Comparison of ENCODE assay signal across 8 mouse cellular contexts in genomic region chr10:86702312-86702920, GRCm38 (mm10). TPM values are rescaled to one million over a fixed set of nuclear protein-coding genes. Genes with fewer than 3 reads are reported as not detected.
DNase-seq lines count a peak whose midpoint lies in the region; ATAC-seq lines count a peak whose summit lies in the region.

No protein-coding gene starts in this region.

- 35% methylated on average over 4 of the region's 4 CpGs for WGBS in heart, embryonic 12.5 days
- 48% methylated on average over 4 of the region's 4 CpGs for WGBS in midbrain, embryonic 13.5 days
- 56% methylated on average over 4 of the region's 4 CpGs for WGBS in midbrain, embryonic 11.5 days
- WGBS in hindbrain, embryonic 13.5 days = 54% methylated on average over 4 of the region's 4 CpGs
- WGBS in stomach, embryonic 14.5 days = 58% methylated on average over 4 of the region's 4 CpGs

- peaks cover 40% of the 10 kb centered on the region for H3K4me1 ChIP-seq in heart, embryonic 12.5 days (replicated peaks)
- peaks cover 62% of the 10 kb centered on the region for H3K4me1 ChIP-seq in midbrain, embryonic 13.5 days (replicated peaks)
- H3K4me1 ChIP-seq in midbrain, embryonic 11.5 days (ENCODE audit: control insufficient read depth, insufficient read depth, low read length) = peaks cover 17% of the 10 kb centered on the region
- peaks cover 60% of the 10 kb centered on the region for H3K4me1 ChIP-seq in hindbrain, embryonic 13.5 days (replicated peaks)
- peaks cover 29% of the 10 kb centered on the region for H3K4me1 ChIP-seq in stomach, embryonic 14.5 days (ENCODE audit: control insufficient read depth, insufficient read depth, low read length)

- H3K27me3 ChIP-seq in heart, embryonic 12.5 days (replicated peaks) = no peaks in the 10 kb centered on the region
- H3K27me3 ChIP-seq in midbrain, embryonic 13.5 days = no peaks in the 10 kb centered on the region
- no peaks in the 10 kb centered on the region for H3K27me3 ChIP-seq in midbrain, embryonic 11.5 days (ENCODE audit: control insufficient read depth, insufficient read depth, low read length)
- H3K27me3 ChIP-seq in hindbrain, embryonic 13.5 days = no peaks in the 10 kb centered on the region
- H3K27me3 ChIP-seq in stomach, embryonic 14.5 days (ENCODE audit: control insufficient read depth, insufficient read depth, low read length) = no peaks in the 10 kb centered on the region

- no peak overlapping the region for H3K9ac ChIP-seq in heart, embryonic 12.5 days
- H3K9ac ChIP-seq in midbrain, embryonic 13.5 days (replicated peaks) = no peak overlapping the region
- H3K9ac ChIP-seq in midbrain, embryonic 11.5 days (ENCODE audit: low read length) = no peak overlapping the region
- 0 out of 2 replicates have a peak overlapping the region, but pooled peaks have one; percentile 16 for H3K9ac ChIP-seq in hindbrain, embryonic 13.5 days
- H3K9ac ChIP-seq in stomach, embryonic 14.5 days (replicated peaks; ENCODE audit: low read depth, low read length) = no peak overlapping the region

- H3K9me3 ChIP-seq in heart, embryonic 12.5 days (replicated peaks) = no peaks in the 10 kb centered on the region
- no peaks in the 10 kb centered on the region for H3K9me3 ChIP-seq in midbrain, embryonic 13.5 days
- H3K9me3 ChIP-seq in midbrain, embryonic 11.5 days (ENCODE audit: control insufficient read depth, low read length) = no peaks in the 10 kb centered on the region
- no peaks in the 10 kb centered on the region for H3K9me3 ChIP-seq in hindbrain, embryonic 13.5 days
- H3K9me3 ChIP-seq in stomach, embryonic 14.5 days (ENCODE audit: control insufficient read depth, low read depth, low read length) = no peaks in the 10 kb centered on the region

- H3K36me3 ChIP-seq in heart, embryonic 12.5 days = peaks cover 55% of the 10 kb centered on the region
- H3K36me3 ChIP-seq in midbrain, embryonic 13.5 days = peaks cover 57% of the 10 kb centered on the region
- H3K36me3 ChIP-seq in midbrain, embryonic 11.5 days (ENCODE audit: control insufficient read depth, insufficient read depth, low read length) = peaks cover 36% of the 10 kb centered on the region; the same call in 1 of the 2 replicates
- peaks cover 52% of the 10 kb centered on the region for H3K36me3 ChIP-seq in hindbrain, embryonic 13.5 days
- peaks cover 54% of the 10 kb centered on the region for H3K36me3 ChIP-seq in stomach, embryonic 14.5 days (ENCODE audit: control insufficient read depth, insufficient read depth, low read length)

- H3K27ac ChIP-seq in heart, embryonic 12.5 days (ENCODE audit: poor library complexity, severe bottlenecking) = no peak overlapping the region
- no peak overlapping the region for H3K27ac ChIP-seq in midbrain, embryonic 13.5 days
- H3K27ac ChIP-seq in midbrain, embryonic 11.5 days (ENCODE audit: low read depth, low read length) = no peak overlapping the region
- no peak overlapping the region for H3K27ac ChIP-seq in hindbrain, embryonic 13.5 days
- no peak overlapping the region for H3K27ac ChIP-seq in stomach, embryonic 14.5 days (ENCODE audit: low read length)

- ATAC-seq in heart, embryonic 12.5 days (ENCODE audit: insufficient number of reproducible peaks, low FRiP score) = no peak
- no peak for ATAC-seq in midbrain, embryonic 13.5 days
- ATAC-seq in midbrain, embryonic 11.5 days (ENCODE audit: low FRiP score) = no peak
- ATAC-seq in hindbrain, embryonic 13.5 days (ENCODE audit: low FRiP score) = no peak
- no peak for ATAC-seq in stomach, embryonic 14.5 days (ENCODE audit: insufficient number of reproducible peaks, insufficient read depth, low FRiP score, low read depth)

- DNase-seq in heart, postnatal 4 days = no peak
- DNase-seq in midbrain, embryonic 11.5 days (ENCODE audit: low spot score, missing footprints) = no peak
- no peak for DNase-seq in ovary, postnatal 36 days (ENCODE audit: low spot score)
- DNase-seq in left cerebral cortex, adult 11 months (ENCODE audit: low spot score) = no peak

- peak overlapping the region; percentile 50 for H3K4me2 ChIP-seq in heart, embryonic 12.5 days
- H3K4me2 ChIP-seq in midbrain, embryonic 13.5 days (replicated peaks) = peak overlapping the region; percentile 96; the same call in 1 of the 2 replicates
- H3K4me2 ChIP-seq in midbrain, embryonic 11.5 days = no peak overlapping the region
- H3K4me2 ChIP-seq in hindbrain, embryonic 13.5 days = no peak overlapping the region
- no peak overlapping the region for H3K4me2 ChIP-seq in stomach, embryonic 14.5 days (replicated peaks; ENCODE audit: low read depth, low read length)

- no peak overlapping the region for H3K4me3 ChIP-seq in heart, embryonic 12.5 days
- no peak overlapping the region; the same call in 1 of the 2 replicates for H3K4me3 ChIP-seq in midbrain, embryonic 13.5 days (replicated peaks)
- no peak overlapping the region for H3K4me3 ChIP-seq in midbrain, embryonic 11.5 days (ENCODE audit: low read depth, low read length)
- H3K4me3 ChIP-seq in hindbrain, embryonic 13.5 days = no peak overlapping the region
- H3K4me3 ChIP-seq in stomach, embryonic 14.5 days (ENCODE audit: low read depth, low read length) = 0 out of 2 replicates have a peak overlapping the region, but pooled peaks have one; percentile 2

RNA-seq across cellular contexts. Expression of gene Hsp90b1, which starts 2.9 kb away (rescaled TPM):
- 574 and 590 TPM in 2 replicates for polyA plus RNA-seq in heart, embryonic 12.5 days (2016; fragmentation: Nextera tagmentation; extraction: Ambion mirVana)
- 100 to 1,000 TPM; 307 to 335 TPM for total RNA-seq in heart, postnatal 4 days (2021)
- 345 and 354 TPM in 2 replicates for polyA plus RNA-seq in midbrain, embryonic 13.5 days (2015; fragmentation: Nextera tagmentation; extraction: Ambion mirVana)
- 477 and 506 TPM in 2 replicates for polyA plus RNA-seq in midbrain, embryonic 11.5 days (2014; fragmentation: Nextera tagmentation; extraction: Ambion mirVana)
- polyA plus RNA-seq in hindbrain, embryonic 13.5 days (2015; fragmentation: Nextera tagmentation; extraction: Ambion mirVana) = 342 and 354 TPM in 2 replicates
- 437 and 516 TPM in 2 replicates for polyA plus RNA-seq in stomach, embryonic 14.5 days (2014; fragmentation: Nextera tagmentation; extraction: Ambion mirVana)

RNA-seq across cellular contexts. Expression of gene Ttc41, which starts 3.2 kb away (rescaled TPM):
- polyA plus RNA-seq in heart, embryonic 12.5 days (2016; fragmentation: Nextera tagmentation; extraction: Ambion mirVana) = 1.7 and 2.3 TPM in 2 replicates
- 1 to 10 TPM; 1.6 to 1.7 TPM for total RNA-seq in heart, postnatal 4 days (2021)
- 2.4 and 3.5 TPM in 2 replicates for polyA plus RNA-seq in midbrain, embryonic 13.5 days (2015; fragmentation: Nextera tagmentation; extraction: Ambion mirVana)
- 1.9 and 2.5 TPM in 2 replicates for polyA plus RNA-seq in midbrain, embryonic 11.5 days (2014; fragmentation: Nextera tagmentation; extraction: Ambion mirVana)
- polyA plus RNA-seq in hindbrain, embryonic 13.5 days (2015; fragmentation: Nextera tagmentation; extraction: Ambion mirVana) = 3.1 and 3.2 TPM in 2 replicates
- 1.7 and 1.8 TPM in 2 replicates for polyA plus RNA-seq in stomach, embryonic 14.5 days (2014; fragmentation: Nextera tagmentation; extraction: Ambion mirVana)

Comparison
In these comparisons a context has a peak if more than half of its experiments do, and no peak if none do; other contexts are left out.
1. H3K4me2 ChIP-seq: peak in heart, embryonic 12.5 days (single experiment) and midbrain, embryonic 13.5 days (single experiment); none in midbrain, embryonic 11.5 days (single experiment), hindbrain, embryonic 13.5 days (single experiment) and stomach, embryonic 14.5 days (single experiment).